Mouse (Mus musculus) thymus, adult 2 months (tissue): ENCODE measurements around the gene Arhgap45.

Experiments used
- CTCF ChIP-seq: fragments of 200-500 bp; IDR thresholded peaks from 2 replicates; pipeline ENCODE4 v1.5.1; 2012; ENCODE audit warnings: mild to moderate bottlenecking, control low read depth, low read length, moderate library complexity, borderline replicate concordance; ENCODE audit not compliant: control insufficient read depth, poor library complexity, insufficient read depth; ENCODE audit errors: extremely low read depth
- POLR2A ChIP-seq: fragments of 200-500 bp; IDR thresholded peaks from 2 replicates; pipeline ENCODE4 v1.6.1; 2012; ENCODE audit warnings: mild to moderate bottlenecking, low read length, control low read depth, moderate library complexity; ENCODE audit not compliant: control insufficient read depth, poor library complexity, insufficient read depth; ENCODE audit errors: extremely low read depth

- TF ChIP-seq CTCF, result no peak
- no peak for TF ChIP-seq POLR2A
Measured at GRCm38 (mm10) chr10:79987771-79988505, 28.5 kb upstream of the Arhgap45 start.
